In genomic region chr14:34416946-34417345, GRCm38 (mm10) we compare ENCODE assay signal across 1 mouse cellular context. TPM values are rescaled to one million over a fixed set of nuclear protein-coding genes. Genes with fewer than 3 reads are reported as not detected.
"Had no signal": no experiment of that assay in that cellular context is flagged by ENCODE, and none has a peak within 500 bp of the region (broad histone marks: within the 10 kb centered on the region; RNA-seq: fewer than 3 reads in every experiment).

No protein-coding gene starts in this region.

RNA-seq across cellular contexts. Expression of gene Mmrn2, which starts 41.7 kb away (rescaled TPM):
- polyA plus RNA-seq: macrophage had no signal

RNA-seq across cellular contexts. Expression of gene Sncg, which starts 42.4 kb away (rescaled TPM):
- polyA plus RNA-seq: macrophage had no signal
